Mouse (Mus musculus): ENCODE results near the gene Ankrd49. TPM values are rescaled to one million over a fixed set of nuclear protein-coding genes. Genes with fewer than 3 reads are reported as not detected.

The Ankrd49 gene
- polyA plus RNA-seq, 1 experiment from 2014 or later, result 40.5 TPM

Other genes starting within 250 kb of the Ankrd49 start
- 19.7 and 19.8 TPM in 2 replicates for gene Amotl1, start 139.8 kb downstream of the Ankrd49 start, polyA plus RNA-seq (2015; fragmentation: Nextera tagmentation; extraction: Ambion mirVana)
- 0.07 and 0.15 TPM in 2 replicates for gene Piwil4, start 44.1 kb downstream of the Ankrd49 start, polyA plus RNA-seq (2015; fragmentation: Nextera tagmentation; extraction: Ambion mirVana)
- gene Fut4, start 32.5 kb downstream of the Ankrd49 start, polyA plus RNA-seq (2015; fragmentation: Nextera tagmentation; extraction: Ambion mirVana), result 6.7 and 6.9 TPM in 2 replicates
- not detected in 2 replicates for gene 1700012B09Rik, start 13.8 kb downstream of the Ankrd49 start, polyA plus RNA-seq (2015; fragmentation: Nextera tagmentation; extraction: Ambion mirVana)
- gene Mre11a, start 202 bp downstream of the Ankrd49 start, polyA plus RNA-seq (2015; fragmentation: Nextera tagmentation; extraction: Ambion mirVana), result 21.9 and 22.5 TPM in 2 replicates
- 0.36 and 0.65 TPM in 2 replicates for gene Gpr83, start 75.4 kb upstream of the Ankrd49 start, polyA plus RNA-seq (2015; fragmentation: Nextera tagmentation; extraction: Ambion mirVana)
- gene Izumo1r, start 119.1 kb upstream of the Ankrd49 start, polyA plus RNA-seq (2015; fragmentation: Nextera tagmentation; extraction: Ambion mirVana), result not detected in 2 replicates

All from stomach, embryonic 16.5 days (tissue).